Mouse (Mus musculus): ENCODE measurements at regions not wholly inside any gene's neighbourhood (a gene's known extent, or its start where the extent isn't known, plus 50 kb on each side); places are given as distances from the start of the nearest gene placed in this dataset.

GRCm38 (mm10) chr14:46706462-46706861, 53.9 kb upstream of the Cdkn3 start:
- ATAC-seq (replicated peaks; ENCODE audit: low FRiP score): no peak
- Histone ChIP-seq H3K9ac (ENCODE audit: low read depth, low read length) (no peak overlapping the region), H3K36me3 (ENCODE audit: control insufficient read depth, insufficient read depth, low read length) (no peaks in the 10 kb centered on the region), H3K4me2 (no peak overlapping the region), H3K4me3 (ENCODE audit: low read depth, low read length) (no peak overlapping the region), H3K4me1 (replicated peaks; ENCODE audit: control insufficient read depth, insufficient read depth, low read length) (0 out of 2 replicates have a peak, but pooled peaks cover 5% of the 10 kb centered on the region), H3K27me3 (replicated peaks; ENCODE audit: control insufficient read depth, insufficient read depth, low read length) (no peaks in the 10 kb centered on the region), H3K9me3 (ENCODE audit: control insufficient read depth, low read length) (no peaks in the 10 kb centered on the region), H3K27ac (ENCODE audit: low read depth, low read length) (no peak overlapping the region)
- WGBS: 75% methylated on average over 4 of the region's 4 CpGs
- no peak for DNase-seq (ENCODE audit: low spot score)

GRCm38 (mm10) chr14:46704316-46704751, 56.0 kb upstream of the Cdkn3 start:
- peak; percentile 45 for DNase-seq (ENCODE audit: low spot score)
- Histone ChIP-seq H3K9ac (ENCODE audit: low read depth, low read length) (peak overlapping the region; percentile 13; the same call in 1 of the 2 replicates), H3K4me3 (ENCODE audit: low read depth, low read length) (no peak overlapping the region), H3K4me2 (peak overlapping the region; percentile 18), H3K27me3 (replicated peaks; ENCODE audit: control insufficient read depth, insufficient read depth, low read length) (no peaks in the 10 kb centered on the region), H3K9me3 (ENCODE audit: control insufficient read depth, low read length) (no peaks in the 10 kb centered on the region), H3K36me3 (ENCODE audit: control insufficient read depth, insufficient read depth, low read length) (no peaks in the 10 kb centered on the region), H3K4me1 (replicated peaks; ENCODE audit: control insufficient read depth, insufficient read depth, low read length) (0 out of 2 replicates have a peak, but pooled peaks cover 5% of the 10 kb centered on the region), H3K27ac (ENCODE audit: low read depth, low read length) (no peak overlapping the region)
- ATAC-seq (replicated peaks; ENCODE audit: low FRiP score): no peak
- WGBS: 15% methylated on average over 9 of the region's 9 CpGs

- no peak overlapping the region for H3K4me3 ChIP-seq (ENCODE audit: low read depth, low read length)
- no peak overlapping the region for H3K27ac ChIP-seq (ENCODE audit: low read depth, low read length)
- no peaks in the 10 kb centered on the region for H3K36me3 ChIP-seq (ENCODE audit: control insufficient read depth, insufficient read depth, low read length)
- H3K27me3 ChIP-seq (replicated peaks; ENCODE audit: control insufficient read depth, insufficient read depth, low read length): no peaks in the 10 kb centered on the region
- H3K9ac ChIP-seq (ENCODE audit: low read depth, low read length): no peak overlapping the region
- ATAC-seq (replicated peaks; ENCODE audit: low FRiP score) (peak; percentile 45; the same call in 1 of the 2 replicates), DNase-seq (ENCODE audit: low spot score) (peak; percentile 62)
- no peak overlapping the region for H3K4me2 ChIP-seq
- 37% methylated on average over 17 of the region's 17 CpGs for WGBS
- 0 out of 2 replicates have a peak, but pooled peaks cover 5% of the 10 kb centered on the region for H3K4me1 ChIP-seq (replicated peaks; ENCODE audit: control insufficient read depth, insufficient read depth, low read length)
- H3K9me3 ChIP-seq (ENCODE audit: control insufficient read depth, low read length): no peaks in the 10 kb centered on the region
Observed at GRCm38 (mm10) chr14:46702669-46703435, 57.5 kb upstream of the Cdkn3 start.

GRCm38 (mm10) chr14:46692571-46692970, 67.8 kb upstream of the Cdkn3 start:
- no peak overlapping the region for H3K9ac ChIP-seq (ENCODE audit: low read depth, low read length)
- no peaks in the 10 kb centered on the region for H3K9me3 ChIP-seq (ENCODE audit: control insufficient read depth, low read length)
- WGBS: 91% methylated on average over 7 of the region's 7 CpGs
- DNase-seq (ENCODE audit: low spot score) (no peak), ATAC-seq (replicated peaks; ENCODE audit: low FRiP score) (no peak)
- H3K4me2 ChIP-seq: no peak overlapping the region
- H3K4me3 ChIP-seq (ENCODE audit: low read depth, low read length): no peak overlapping the region
- H3K27me3 ChIP-seq (replicated peaks; ENCODE audit: control insufficient read depth, insufficient read depth, low read length): no peaks in the 10 kb centered on the region
- H3K27ac ChIP-seq (ENCODE audit: low read depth, low read length): no peak overlapping the region
- H3K36me3 ChIP-seq (ENCODE audit: control insufficient read depth, insufficient read depth, low read length): no peaks in the 10 kb centered on the region
- no peaks in the 10 kb centered on the region for H3K4me1 ChIP-seq (replicated peaks; ENCODE audit: control insufficient read depth, insufficient read depth, low read length)

- H3K4me1 ChIP-seq (replicated peaks; ENCODE audit: control insufficient read depth, insufficient read depth, low read length): 0 out of 2 replicates have a peak, but pooled peaks cover under 1% of the 10 kb centered on the region
- no peak overlapping the region for H3K4me2 ChIP-seq
- no peaks in the 10 kb centered on the region for H3K36me3 ChIP-seq (ENCODE audit: control insufficient read depth, insufficient read depth, low read length)
- H3K9ac ChIP-seq (ENCODE audit: low read depth, low read length): no peak overlapping the region
- no peaks in the 10 kb centered on the region for H3K9me3 ChIP-seq (ENCODE audit: control insufficient read depth, low read length)
- no peak overlapping the region for H3K27ac ChIP-seq (ENCODE audit: low read depth, low read length)
- no peak for ATAC-seq (replicated peaks; ENCODE audit: low FRiP score)
- no peaks in the 10 kb centered on the region for H3K27me3 ChIP-seq (replicated peaks; ENCODE audit: control insufficient read depth, insufficient read depth, low read length)
- no peak overlapping the region for H3K4me3 ChIP-seq (ENCODE audit: low read depth, low read length)
- DNase-seq (ENCODE audit: low spot score): no peak
- WGBS: 68% methylated on average over 2 of the region's 2 CpGs
Observed at GRCm38 (mm10) chr14:46692067-46692466, 68.3 kb upstream of the Cdkn3 start.

GRCm38 (mm10) chr14:46682728-46683127, 77.6 kb upstream of the Cdkn3 start:
- 71% methylated on average over 6 of the region's 6 CpGs for WGBS
- Histone ChIP-seq H3K4me3 (ENCODE audit: low read depth, low read length) (no peak overlapping the region), H3K9me3 (ENCODE audit: control insufficient read depth, low read length) (no peaks in the 10 kb centered on the region), H3K4me1 (replicated peaks; ENCODE audit: control insufficient read depth, insufficient read depth, low read length) (peaks cover 3% of the 10 kb centered on the region; the same call in 1 of the 2 replicates), H3K36me3 (ENCODE audit: control insufficient read depth, insufficient read depth, low read length) (no peaks in the 10 kb centered on the region), H3K27me3 (replicated peaks; ENCODE audit: control insufficient read depth, insufficient read depth, low read length) (no peaks in the 10 kb centered on the region), H3K4me2 (no peak overlapping the region), H3K27ac (ENCODE audit: low read depth, low read length) (no peak overlapping the region), H3K9ac (ENCODE audit: low read depth, low read length) (no peak overlapping the region)
- DNase-seq (ENCODE audit: low spot score): no peak
- ATAC-seq (replicated peaks; ENCODE audit: low FRiP score): no peak

- Histone ChIP-seq H3K27me3 (replicated peaks; ENCODE audit: control insufficient read depth, insufficient read depth, low read length) (no peaks in the 10 kb centered on the region), H3K4me3 (ENCODE audit: low read depth, low read length) (no peak overlapping the region), H3K27ac (ENCODE audit: low read depth, low read length) (no peak overlapping the region), H3K4me1 (replicated peaks; ENCODE audit: control insufficient read depth, insufficient read depth, low read length) (no peaks in the 10 kb centered on the region; the same call in 1 of the 2 replicates), H3K36me3 (ENCODE audit: control insufficient read depth, insufficient read depth, low read length) (no peaks in the 10 kb centered on the region), H3K9me3 (ENCODE audit: control insufficient read depth, low read length) (no peaks in the 10 kb centered on the region), H3K9ac (ENCODE audit: low read depth, low read length) (no peak overlapping the region), H3K4me2 (no peak overlapping the region)
- ATAC-seq (replicated peaks; ENCODE audit: low FRiP score) (no peak), DNase-seq (ENCODE audit: low spot score) (no peak)
- 27% methylated on average over 4 of the region's 4 CpGs for WGBS
Observed at GRCm38 (mm10) chr14:46678935-46679334, 81.4 kb upstream of the Cdkn3 start.

- Histone ChIP-seq H3K4me3 (ENCODE audit: low read depth, low read length) (no peak overlapping the region), H3K27me3 (replicated peaks; ENCODE audit: control insufficient read depth, insufficient read depth, low read length) (no peaks in the 10 kb centered on the region), H3K4me1 (replicated peaks; ENCODE audit: control insufficient read depth, insufficient read depth, low read length) (0 out of 2 replicates have a peak, but pooled peaks cover 3% of the 10 kb centered on the region), H3K4me2 (no peak overlapping the region), H3K27ac (ENCODE audit: low read depth, low read length) (no peak overlapping the region), H3K9ac (ENCODE audit: low read depth, low read length) (no peak overlapping the region), H3K36me3 (ENCODE audit: control insufficient read depth, insufficient read depth, low read length) (no peaks in the 10 kb centered on the region), H3K9me3 (ENCODE audit: control insufficient read depth, low read length) (no peaks in the 10 kb centered on the region)
- ATAC-seq (replicated peaks; ENCODE audit: low FRiP score) (no peak), DNase-seq (ENCODE audit: low spot score) (no peak)
- 84% methylated on average over 9 of the region's 9 CpGs for WGBS
Observed at GRCm38 (mm10) chr14:46671482-46672225, 88.7 kb upstream of the Cdkn3 start.

Measured in liver, embryonic 11.5 days (tissue).